Mouse (Mus musculus) ES-Bruce4 (cell line): ENCODE results near the gene Calb2. TPM values are rescaled to one million over a fixed set of nuclear protein-coding genes. Genes with fewer than 3 reads are reported as not detected.

Source experiments
- H3K27ac ChIP-seq: 2 replicates; pipeline ENCODE4 v1.5.1; 2012; ENCODE audit warnings: low read length, inconsistent platforms; ENCODE audit not compliant: insufficient read depth
- H3K27me3 ChIP-seq: 2 replicates; pipeline ENCODE4 v1.6.1; 2012; ENCODE audit warnings: mild to moderate bottlenecking, low read length, inconsistent platforms; ENCODE audit not compliant: control insufficient read depth, poor library complexity, insufficient read depth, severe bottlenecking
- H3K36me3 ChIP-seq: 2 replicates; pipeline ENCODE4 v1.6.1; 2012; ENCODE audit warnings: inconsistent platforms, mild to moderate bottlenecking, low read length, moderate library complexity; ENCODE audit not compliant: control insufficient read depth, poor library complexity, insufficient read depth, severe bottlenecking
- H3K4me1 ChIP-seq: one replicate; pipeline ENCODE4 v1.8.1; 2011; ENCODE audit warnings: low read length; ENCODE audit not compliant: control insufficient read depth, insufficient read depth
- H3K4me3 ChIP-seq: 2 replicates; pipeline ENCODE4 v1.5.1; 2011; ENCODE audit warnings: low read depth, mild to moderate bottlenecking, low read length
- H3K9ac ChIP-seq: 2 replicates; pipeline ENCODE4 v1.6.1; 2012; ENCODE audit warnings: low read depth, mild to moderate bottlenecking, inconsistent platforms; ENCODE audit not compliant: poor library complexity, severe bottlenecking
- H3K9me3 ChIP-seq: replicated peaks from 2 replicates; pipeline ENCODE4 v1.6.1; 2012; ENCODE audit warnings: mild to moderate bottlenecking, low read length, inconsistent platforms; ENCODE audit not compliant: control insufficient read depth, poor library complexity, insufficient read depth, severe bottlenecking
- CTCF ChIP-seq: IDR thresholded peaks from one replicate; pipeline ENCODE4 v1.8.1; 2011; ENCODE audit warnings: low read depth, low read length
- EP300 ChIP-seq: IDR thresholded peaks from 2 replicates; pipeline ENCODE4 v1.6.1; 2011; ENCODE audit warnings: low read depth, low read length; ENCODE audit not compliant: insufficient read depth
- POLR2A ChIP-seq: IDR thresholded peaks from one replicate; pipeline ENCODE4 v1.8.1; 2011; ENCODE audit warnings: low read length; ENCODE audit not compliant: insufficient read depth
- polyA plus RNA-seq: library from polyadenylated mRNA; stranded (reverse); fragments of >200 nt; gene quantifications from 2 replicates; pipeline ENCODE4 v1.2.4, GENCODE M21; 2011; ENCODE audit warnings: low read depth; ENCODE audit not compliant: missing spikeins, insufficient read depth, insufficient read length

The Calb2 gene
- 0.62 and 0.84 TPM in 2 replicates for polyA plus RNA-seq

- no peak within 1 kb of the TSS for H3K27ac ChIP-seq
- H3K9ac ChIP-seq: no peak within 1 kb of the TSS
These were observed at the start of gene Calb2 for GRCm38 (mm10) chr8:110168046-110168445. Gene Calb2 (minus strand): TSS chr8:110168210.

DNA sequence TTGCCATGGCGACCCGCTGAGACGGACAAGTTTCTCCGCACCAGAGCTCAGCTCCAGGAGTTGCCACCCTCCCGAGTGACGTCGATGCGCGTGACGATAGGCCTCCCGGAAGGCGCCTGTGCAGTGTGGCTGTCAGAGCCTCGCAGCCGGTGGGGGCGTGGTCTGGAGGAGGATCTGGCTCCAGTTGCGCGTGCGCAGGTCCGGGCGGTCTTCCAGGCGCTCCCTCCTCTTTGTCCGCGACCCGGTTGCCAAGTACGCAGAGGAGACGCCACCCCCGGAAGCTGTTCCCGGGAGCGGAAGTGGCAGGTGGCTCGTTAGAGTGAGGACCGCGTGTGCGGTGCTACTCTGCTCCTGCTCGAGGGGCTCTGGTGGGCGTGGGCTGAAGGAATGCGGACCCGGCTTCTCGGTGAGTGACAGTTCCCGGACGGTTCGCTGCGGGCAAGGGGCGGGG is 49.7 kb upstream of the Calb2 start:
- Histone ChIP-seq H3K27me3 (peaks cover 4% of the 10 kb centered on the region), H3K9me3 (no peaks in the 10 kb centered on the region), H3K36me3 (peaks cover 8% of the 10 kb centered on the region), H3K4me1 (no peaks in the 10 kb centered on the region), H3K9ac (0 out of 2 replicates have a peak overlapping the region, but pooled peaks have one; percentile 1), H3K27ac (no peak overlapping the region), H3K4me3 (peak overlapping the region; percentile 57)
- no peak for TF ChIP-seq POLR2A
- TF ChIP-seq CTCF: no peak

More at GRCm38 (mm10) chr8:110168046-110168445, at the start of gene Calb2:
- H3K36me3 ChIP-seq: no peaks in the 10 kb centered on the region
- no peaks in the 10 kb centered on the region for H3K4me1 ChIP-seq
- TF ChIP-seq CTCF (peak; percentile 75), EP300 (no peak), POLR2A (no peak)
- peaks cover 4% of the 10 kb centered on the region; the same call in 1 of the 2 replicates for H3K27me3 ChIP-seq
- no peaks in the 10 kb centered on the region for H3K9me3 ChIP-seq
- peak within 1 kb of the TSS; percentile 53 for H3K4me3 ChIP-seq

DNA sequence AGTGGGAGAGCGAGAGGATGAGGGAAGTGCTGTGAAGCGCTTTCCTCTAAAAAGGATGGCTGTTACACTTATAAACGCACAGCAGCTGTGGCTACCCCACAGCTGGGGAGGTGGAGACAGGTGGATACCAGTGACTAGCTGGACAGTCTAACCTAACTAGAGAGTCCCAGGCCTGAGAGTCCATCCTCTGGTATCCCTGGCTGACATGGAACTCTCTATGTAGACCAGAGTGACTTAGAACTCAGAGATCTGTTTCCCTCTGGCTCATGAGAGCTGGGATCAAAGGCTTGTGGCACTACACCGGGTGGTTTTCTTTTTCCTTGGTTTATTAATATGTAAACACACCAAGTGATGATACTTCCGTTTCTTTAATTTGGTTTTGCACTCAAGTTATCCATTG is 49.2 kb upstream of the Calb2 start:
- Histone ChIP-seq H3K9me3 (no peaks in the 10 kb centered on the region), H3K4me3 (no peak overlapping the region), H3K9ac (no peak overlapping the region), H3K4me1 (no peaks in the 10 kb centered on the region), H3K27me3 (peaks cover 4% of the 10 kb centered on the region), H3K27ac (no peak overlapping the region), H3K36me3 (peaks cover 7% of the 10 kb centered on the region)
- no peak for TF ChIP-seq CTCF
- no peak for TF ChIP-seq EP300
- TF ChIP-seq POLR2A: no peak

DNA sequence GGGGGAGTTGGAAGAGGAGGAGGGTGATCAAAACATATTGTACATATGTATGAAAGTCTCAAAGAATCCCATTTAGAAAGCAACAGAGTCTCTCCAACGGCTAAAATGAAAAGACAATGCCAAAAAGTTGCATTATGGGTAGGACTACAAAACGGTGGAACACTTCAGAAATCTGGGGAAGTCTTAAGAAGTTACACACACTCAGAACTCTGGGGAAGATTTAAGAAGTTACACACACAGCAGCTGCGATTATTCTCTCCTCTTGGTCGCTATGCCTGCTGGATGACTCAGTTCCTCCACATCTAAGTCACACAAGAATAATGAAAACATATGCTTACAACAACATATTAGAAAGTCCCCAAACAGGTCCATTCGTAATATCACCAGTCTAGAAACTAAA is 48.2 kb upstream of the Calb2 start:
- no peaks in the 10 kb centered on the region for H3K4me1 ChIP-seq
- H3K9ac ChIP-seq: no peak overlapping the region
- H3K4me3 ChIP-seq: no peak overlapping the region
- no peak overlapping the region for H3K27ac ChIP-seq
- no peak for TF ChIP-seq CTCF
- TF ChIP-seq POLR2A: no peak
- TF ChIP-seq EP300: no peak
- H3K36me3 ChIP-seq: peaks cover 2% of the 10 kb centered on the region; the same call in 1 of the 2 replicates
- H3K27me3 ChIP-seq: peaks cover 4% of the 10 kb centered on the region
- H3K9me3 ChIP-seq: no peaks in the 10 kb centered on the region

- Histone ChIP-seq H3K36me3 (no peaks in the 10 kb centered on the region), H3K27me3 (peaks cover 4% of the 10 kb centered on the region), H3K4me1 (no peaks in the 10 kb centered on the region), H3K4me3 (no peak within 1 kb of the TSS), H3K9ac (no peak within 1 kb of the TSS), H3K27ac (no peak within 1 kb of the TSS), H3K9me3 (no peaks in the 10 kb centered on the region)
- TF ChIP-seq CTCF (no peak), EP300 (no peak), POLR2A (no peak)
These were observed 47.4 kb upstream of the Calb2 start, which contains the start of gene Cmtr2 for GRCm38 (mm10) chr8:110215365-110215764. Gene Cmtr2 (plus strand): TSS chr8:110215665.

GRCm38 (mm10) chr8:110201806-110202205 is 33.8 kb upstream of the Calb2 start:
- H3K27me3 ChIP-seq: no peaks in the 10 kb centered on the region
- no peak for TF ChIP-seq EP300
- no peak for TF ChIP-seq POLR2A
- peak; percentile 93 for TF ChIP-seq CTCF
- no peaks in the 10 kb centered on the region for H3K36me3 ChIP-seq
- H3K9me3 ChIP-seq: no peaks in the 10 kb centered on the region
- no peak overlapping the region for H3K27ac ChIP-seq
- no peak overlapping the region for H3K9ac ChIP-seq
- no peaks in the 10 kb centered on the region for H3K4me1 ChIP-seq
- H3K4me3 ChIP-seq: no peak overlapping the region
